Mouse (Mus musculus) olfactory bulb, adult 2 months (tissue): ENCODE results near the gene Gm10282.

Source experiments
- CTCF ChIP-seq: fragments of 200-500 bp; IDR thresholded peaks from 2 replicates; pipeline ENCODE4 v1.5.1; 2012; ENCODE audit warnings: low read depth, mild to moderate bottlenecking, low read length, moderate library complexity; ENCODE audit not compliant: insufficient read depth
- POLR2A ChIP-seq: fragments of 200-500 bp; IDR thresholded peaks from 2 replicates; pipeline ENCODE4 v1.6.1; 2012; ENCODE audit warnings: mild to moderate bottlenecking, low read depth, low read length, moderate library complexity; ENCODE audit not compliant: insufficient read depth

GRCm38 (mm10) chr8:72342556-72343300 is 37.7 kb upstream of the Gm10282 start:
- TF ChIP-seq POLR2A, result no peak
- TF ChIP-seq CTCF, result no peak
